Mouse (Mus musculus): ENCODE results near the gene Zswim3.
A peak's percentile ranks its signal among the peaks of the same experiment; 100 is the strongest.
"Not testable (repeated sequence)": the region's sequence is repeated elsewhere in the genome, so short reads cannot be mapped to it uniquely, and the experiment has no call there.

Zswim3 gene

GRCm38 (mm10) chr2:164781876-164782275, 23.0 kb upstream of the Zswim3 start:
- no peak for DNase-seq (ENCODE audit: low read depth)

- no peak for DNase-seq (ENCODE audit: low read depth)
Observed at GRCm38 (mm10) chr2:164783926-164784581, 20.8 kb upstream of the Zswim3 start.

GRCm38 (mm10) chr2:164784869-164785420, 20.0 kb upstream of the Zswim3 start:
- DNase-seq (ENCODE audit: low read depth) = peak; percentile 43

GRCm38 (mm10) chr2:164785481-164786387, 19.2 kb upstream of the Zswim3 start, which contains the start of gene Snx21:
Snx21 (plus strand) TSS chr2:164785823.
- DNase-seq (ENCODE audit: low read depth) = peak; percentile 84

- DNase-seq (ENCODE audit: low read depth) = no peak
Observed at GRCm38 (mm10) chr2:164786388-164786885, 18.5 kb upstream of the Zswim3 start.

- DNase-seq (ENCODE audit: low read depth) = no peak
Observed at GRCm38 (mm10) chr2:164787032-164787431, 17.9 kb upstream of the Zswim3 start.

- no peak for DNase-seq (ENCODE audit: low read depth)
Observed at GRCm38 (mm10) chr2:164787779-164788178, 17.1 kb upstream of the Zswim3 start.

GRCm38 (mm10) chr2:164788411-164788810, 16.5 kb upstream of the Zswim3 start:
- no peak for DNase-seq (ENCODE audit: low read depth)

GRCm38 (mm10) chr2:164790451-164790850, 14.4 kb upstream of the Zswim3 start:
- no peak for DNase-seq (ENCODE audit: low read depth)

GRCm38 (mm10) chr2:164791841-164792261, 13.0 kb upstream of the Zswim3 start:
- no peak for DNase-seq (ENCODE audit: low read depth)

GRCm38 (mm10) chr2:164792400-164793190, 12.3 kb upstream of the Zswim3 start:
- no peak for DNase-seq (ENCODE audit: low read depth)

GRCm38 (mm10) chr2:164793236-164793635, 11.7 kb upstream of the Zswim3 start:
- no peak for DNase-seq (ENCODE audit: low read depth)

- DNase-seq (ENCODE audit: low read depth) = no peak
Observed at GRCm38 (mm10) chr2:164793772-164794171, 11.1 kb upstream of the Zswim3 start.

- peak; percentile 70 for DNase-seq (ENCODE audit: low read depth)
Observed at GRCm38 (mm10) chr2:164794293-164794692, 10.6 kb upstream of the Zswim3 start.

- DNase-seq (ENCODE audit: low read depth) = no peak
Observed at GRCm38 (mm10) chr2:164795868-164796267, 9.0 kb upstream of the Zswim3 start.

GRCm38 (mm10) chr2:164798554-164798953, 6.3 kb upstream of the Zswim3 start:
- DNase-seq (ENCODE audit: low read depth) = not testable (repeated sequence)

GRCm38 (mm10) chr2:164800252-164801004, 4.5 kb upstream of the Zswim3 start:
- DNase-seq (ENCODE audit: low read depth) = no peak

- no peak for DNase-seq (ENCODE audit: low read depth)
Observed at GRCm38 (mm10) chr2:164803201-164803920, 1.5 kb upstream of the Zswim3 start.

GRCm38 (mm10) chr2:164803921-164804313, 981 bp upstream of the Zswim3 start:
- no peak for DNase-seq (ENCODE audit: low read depth)

- no peak for DNase-seq (ENCODE audit: low read depth)
Observed at GRCm38 (mm10) chr2:164805332-164805718, 427 bp downstream of the Zswim3 start.
